21 mouse cellular contexts compared by ENCODE assay signal in the genomic region with DNA sequence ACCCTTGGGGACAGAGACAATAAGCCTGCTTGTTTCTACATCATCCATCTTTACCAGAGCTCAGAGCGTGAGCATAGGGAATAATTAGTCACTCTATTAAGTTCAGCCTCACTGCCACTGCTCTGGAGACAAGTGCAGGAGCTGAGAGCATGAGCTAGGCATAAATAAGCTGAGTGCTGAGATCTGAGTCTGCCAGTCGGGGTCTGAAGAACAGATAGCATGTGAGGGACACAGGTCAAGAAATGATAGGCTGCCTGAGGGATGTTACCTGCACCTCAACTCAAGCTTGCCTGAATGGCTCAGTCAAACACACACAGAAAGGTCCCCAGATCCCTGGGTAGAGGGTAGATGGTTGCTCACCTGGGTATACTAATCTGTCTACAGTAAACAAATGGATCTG. TPM values are rescaled to one million over a fixed set of nuclear protein-coding genes. Genes with fewer than 3 reads are reported as not detected.
A peak's percentile ranks its signal among the peaks of the same experiment; 100 is the strongest.
DNase-seq lines count a peak whose midpoint lies in the region; ATAC-seq and TF ChIP-seq lines count a peak whose summit lies in the region.
"Had no signal": no experiment of that assay in that cellular context is flagged by ENCODE, and none has a peak within 500 bp of the region (broad histone marks: within the 10 kb centered on the region; RNA-seq: fewer than 3 reads in every experiment).

No protein-coding gene starts in this region.

- H3K9me3 ChIP-seq in hindbrain, embryonic 12.5 days (replicated peaks), result no peaks in the 10 kb centered on the region
- H3K9me3 ChIP-seq in hindbrain, embryonic 14.5 days (ENCODE audit: control insufficient read depth, low read length), result no peaks in the 10 kb centered on the region
- H3K9me3 ChIP-seq in limb, embryonic 10.5 days (replicated peaks), result no peaks in the 10 kb centered on the region
- H3K9me3 ChIP-seq in liver, embryonic 13.5 days (replicated peaks), result no peaks in the 10 kb centered on the region
- H3K9me3 ChIP-seq: embryonic facial prominence, embryonic 15.5 days; G1E; limb, embryonic 15.5 days had no signal

- TF ChIP-seq CTCF in left cerebral cortex, adult 2 months (IDR thresholded peaks at IDR 0.05), result no peak

- peak; percentile 4 to 32 for DNase-seq in cerebellum, postnatal 25 days
- DNase-seq in cerebellum, adult 9-11 months, result no peak
- DNase-seq in hindbrain, embryonic 14.5 days (ENCODE audit: low spot score), result no peak
- DNase-seq in limb, embryonic 10.5 days (ENCODE audit: low spot score), result peak; percentile 18
- peak; percentile 8 for DNase-seq in liver, embryonic 13.5 days
- no peak for DNase-seq in left cerebral cortex, adult 2 months (ENCODE audit: extremely low spot score in 1 of 2, low spot score in 2 of 2)
- no peak for DNase-seq in frontal cortex, postnatal 36 days (ENCODE audit: low spot score in 2 of 2)
- DNase-seq: B cell, adult 2 months; heart, postnatal 4 days; kidney, adult 18-20 months; lung, postnatal 4 days; thymus, adult 2 months had no signal

- H3K27ac ChIP-seq in hindbrain, embryonic 12.5 days, result 0 out of 2 replicates have a peak overlapping the region, but pooled peaks have one; percentile 30
- no peak overlapping the region for H3K27ac ChIP-seq in hindbrain, embryonic 14.5 days
- no peak overlapping the region for H3K27ac ChIP-seq in limb, embryonic 10.5 days
- peak overlapping the region; percentile 85 for H3K27ac ChIP-seq in liver, embryonic 13.5 days
- H3K27ac ChIP-seq in left cerebral cortex, adult 2 months, result no peak overlapping the region
- H3K27ac ChIP-seq: embryonic facial prominence, embryonic 15.5 days; limb, embryonic 15.5 days had no signal

- no peak overlapping the region for H3K9ac ChIP-seq in hindbrain, embryonic 12.5 days
- H3K9ac ChIP-seq in hindbrain, embryonic 14.5 days, result no peak overlapping the region; the same call in 1 of the 2 replicates
- peak overlapping the region; percentile 90 for H3K9ac ChIP-seq in liver, embryonic 13.5 days
- H3K9ac ChIP-seq: embryonic facial prominence, embryonic 15.5 days; limb, embryonic 15.5 days had no signal

- H3K27me3 ChIP-seq in hindbrain, embryonic 12.5 days, result no peaks in the 10 kb centered on the region
- H3K27me3 ChIP-seq in hindbrain, embryonic 14.5 days (ENCODE audit: control insufficient read depth, insufficient read depth, low read length), result no peaks in the 10 kb centered on the region
- no peaks in the 10 kb centered on the region for H3K27me3 ChIP-seq in limb, embryonic 10.5 days (ENCODE audit: low read depth, poor library complexity, severe bottlenecking)
- no peaks in the 10 kb centered on the region for H3K27me3 ChIP-seq in liver, embryonic 13.5 days
- H3K27me3 ChIP-seq: CH12.LX; embryonic facial prominence, embryonic 15.5 days; limb, embryonic 15.5 days; Patski had no signal

- no peak for ATAC-seq in hindbrain, embryonic 12.5 days (ENCODE audit: low FRiP score)
- ATAC-seq in hindbrain, embryonic 14.5 days (ENCODE audit: low FRiP score), result no peak
- no peak for ATAC-seq in liver, embryonic 13.5 days (ENCODE audit: low read depth)
- ATAC-seq: forebrain, embryonic 16.5 days; inflammation-experienced regulatory T-cells, adult 6 months; midbrain, embryonic 16.5 days; Patski had no signal

- H3K36me3 ChIP-seq in hindbrain, embryonic 12.5 days, result peaks cover 21% of the 10 kb centered on the region
- peaks cover 13% of the 10 kb centered on the region; the same call in 1 of the 2 replicates for H3K36me3 ChIP-seq in hindbrain, embryonic 14.5 days (replicated peaks; ENCODE audit: control insufficient read depth, insufficient read depth)
- peaks cover 20% of the 10 kb centered on the region for H3K36me3 ChIP-seq in limb, embryonic 10.5 days
- H3K36me3 ChIP-seq in liver, embryonic 13.5 days, result peaks cover 20% of the 10 kb centered on the region

- intact Hi-C loops in left cerebral cortex, adult 2 months (cut with DNase I), result no loop called here

- no peak overlapping the region for H3K4me3 ChIP-seq in hindbrain, embryonic 12.5 days
- no peak overlapping the region for H3K4me3 ChIP-seq in hindbrain, embryonic 14.5 days (replicated peaks; ENCODE audit: low read length)
- H3K4me3 ChIP-seq in limb, embryonic 10.5 days, result no peak overlapping the region
- no peak overlapping the region for H3K4me3 ChIP-seq in liver, embryonic 13.5 days (replicated peaks)
- H3K4me3 ChIP-seq in left cerebral cortex, adult 2 months, result no peak overlapping the region
- H3K4me3 ChIP-seq: embryonic facial prominence, embryonic 15.5 days; limb, embryonic 15.5 days had no signal

- peaks cover 22% of the 10 kb centered on the region for H3K4me1 ChIP-seq in hindbrain, embryonic 12.5 days
- H3K4me1 ChIP-seq in hindbrain, embryonic 14.5 days (replicated peaks; ENCODE audit: control insufficient read depth, insufficient read depth, low read length), result peaks cover 28% of the 10 kb centered on the region
- peaks cover 22% of the 10 kb centered on the region for H3K4me1 ChIP-seq in limb, embryonic 10.5 days
- H3K4me1 ChIP-seq in liver, embryonic 13.5 days (replicated peaks), result peaks cover 86% of the 10 kb centered on the region

- 65% methylated on average over 2 of the region's 2 CpGs for WGBS in hindbrain, embryonic 12.5 days
- 54% methylated on average over 2 of the region's 2 CpGs for WGBS in hindbrain, embryonic 14.5 days
- 71% methylated on average over 2 of the region's 2 CpGs for WGBS in limb, embryonic 10.5 days
- 49% methylated on average over 2 of the region's 2 CpGs for WGBS in liver, embryonic 13.5 days (ENCODE audit: insufficient replicate concordance)

- no peak overlapping the region for H3K4me2 ChIP-seq in hindbrain, embryonic 12.5 days (replicated peaks)
- H3K4me2 ChIP-seq in hindbrain, embryonic 14.5 days (replicated peaks), result no peak overlapping the region
- peak overlapping the region; percentile 57 for H3K4me2 ChIP-seq in liver, embryonic 13.5 days
- H3K4me2 ChIP-seq: embryonic facial prominence, embryonic 15.5 days; limb, embryonic 15.5 days had no signal

RNA-seq across cellular contexts. Expression of a gene that starts 7.6 kb away (rescaled TPM):
- 64.2 and 66.3 TPM in 2 replicates for polyA plus RNA-seq in hindbrain, embryonic 12.5 days (2016; fragmentation: Nextera tagmentation; extraction: Ambion mirVana)
- 57.2 and 60.7 TPM in 2 replicates for polyA plus RNA-seq in hindbrain, embryonic 14.5 days (2014; fragmentation: Nextera tagmentation; extraction: Ambion mirVana)
- 36.6 and 44.1 TPM in 2 replicates for polyA plus RNA-seq in limb, embryonic 10.5 days (2016; fragmentation: Nextera tagmentation; extraction: Ambion mirVana)
- polyA plus RNA-seq in liver, embryonic 13.5 days (2015; fragmentation: Nextera tagmentation; extraction: Ambion mirVana), result 19.8 and 22.1 TPM in 2 replicates
- 10 to 100 TPM; 57.7 to 71.1 TPM for total RNA-seq in left cerebral cortex, adult 2 months (2021)

RNA-seq across cellular contexts. Expression of a gene that starts 14.5 kb away (rescaled TPM):
- 72.0 and 72.4 TPM in 2 replicates for polyA plus RNA-seq in hindbrain, embryonic 12.5 days (2016; fragmentation: Nextera tagmentation; extraction: Ambion mirVana)
- 53.9 and 58.2 TPM in 2 replicates for polyA plus RNA-seq in hindbrain, embryonic 14.5 days (2014; fragmentation: Nextera tagmentation; extraction: Ambion mirVana)
- polyA plus RNA-seq in limb, embryonic 10.5 days (2016; fragmentation: Nextera tagmentation; extraction: Ambion mirVana), result 79.4 and 80.5 TPM in 2 replicates
- polyA plus RNA-seq in liver, embryonic 13.5 days (2015; fragmentation: Nextera tagmentation; extraction: Ambion mirVana), result 33.6 and 37.3 TPM in 2 replicates
- total RNA-seq in left cerebral cortex, adult 2 months (2021), result 10 to 100 TPM; 54.4 to 57.4 TPM

RNA-seq across cellular contexts. Expression of a gene that starts 15.5 kb away (rescaled TPM):
- polyA plus RNA-seq in hindbrain, embryonic 12.5 days (2016; fragmentation: Nextera tagmentation; extraction: Ambion mirVana), result 91.0 and 97.7 TPM in 2 replicates
- polyA plus RNA-seq in hindbrain, embryonic 14.5 days (2014; fragmentation: Nextera tagmentation; extraction: Ambion mirVana), result 68.3 and 86.2 TPM in 2 replicates
- polyA plus RNA-seq in limb, embryonic 10.5 days (2016; fragmentation: Nextera tagmentation; extraction: Ambion mirVana), result 37.5 and 57.7 TPM in 2 replicates
- polyA plus RNA-seq in liver, embryonic 13.5 days (2015; fragmentation: Nextera tagmentation; extraction: Ambion mirVana), result 8.4 and 9.0 TPM in 2 replicates
- total RNA-seq in left cerebral cortex, adult 2 months (2021), result 10 to 100 TPM; 83.1 to 93.8 TPM

RNA-seq across cellular contexts. Expression of a gene that starts 21.9 kb away (rescaled TPM):
- polyA plus RNA-seq in hindbrain, embryonic 12.5 days (2016; fragmentation: Nextera tagmentation; extraction: Ambion mirVana), result 97.4 and 101 TPM in 2 replicates
- polyA plus RNA-seq in hindbrain, embryonic 14.5 days (2014; fragmentation: Nextera tagmentation; extraction: Ambion mirVana), result 192 and 211 TPM in 2 replicates
- polyA plus RNA-seq in limb, embryonic 10.5 days (2016; fragmentation: Nextera tagmentation; extraction: Ambion mirVana), result 12.0 and 17.2 TPM in 2 replicates
- polyA plus RNA-seq in liver, embryonic 13.5 days (2015; fragmentation: Nextera tagmentation; extraction: Ambion mirVana), result 2.2 and 2.4 TPM in 2 replicates
- 10 to 100 TPM; 21.5 to 22.0 TPM for total RNA-seq in left cerebral cortex, adult 2 months (2021)

RNA-seq across cellular contexts. Expression of a gene that starts 56.8 kb away (rescaled TPM):
- 148 and 150 TPM in 2 replicates for polyA plus RNA-seq in hindbrain, embryonic 12.5 days (2016; fragmentation: Nextera tagmentation; extraction: Ambion mirVana)
- polyA plus RNA-seq in hindbrain, embryonic 14.5 days (2014; fragmentation: Nextera tagmentation; extraction: Ambion mirVana), result 234 and 264 TPM in 2 replicates
- 86.6 and 97.6 TPM in 2 replicates for polyA plus RNA-seq in limb, embryonic 10.5 days (2016; fragmentation: Nextera tagmentation; extraction: Ambion mirVana)
- 29.6 and 35.7 TPM in 2 replicates for polyA plus RNA-seq in liver, embryonic 13.5 days (2015; fragmentation: Nextera tagmentation; extraction: Ambion mirVana)
- total RNA-seq in left cerebral cortex, adult 2 months (2021), result 100 to 1,000 TPM; 288 to 300 TPM

Comparison
In these comparisons a context has a peak if more than half of its experiments do, and no peak if none do; other contexts are left out.
1. DNase-seq: peak in cerebellum, postnatal 25 days (2 of 2), limb, embryonic 10.5 days (single experiment) and liver, embryonic 13.5 days (single experiment); none in cerebellum, adult 9-11 months (single experiment), hindbrain, embryonic 14.5 days (single experiment), left cerebral cortex, adult 2 months (0 of 2) and frontal cortex, postnatal 36 days (0 of 2).
2. H3K27ac ChIP-seq: peak in hindbrain, embryonic 12.5 days (single experiment) and liver, embryonic 13.5 days (single experiment); none in hindbrain, embryonic 14.5 days (single experiment), limb, embryonic 10.5 days (single experiment) and left cerebral cortex, adult 2 months (single experiment).